Mouse (Mus musculus): Measurements from ENCODE around the gene Lgals4. TPM values are rescaled to one million over a fixed set of nuclear protein-coding genes. Genes with fewer than 3 reads are reported as not detected.
A peak's percentile ranks its signal among the peaks of the same experiment; 100 is the strongest.

Gene Lgals4
- total RNA-seq, 1 experiment from 2014 or later: 1.2 TPM

DNA sequence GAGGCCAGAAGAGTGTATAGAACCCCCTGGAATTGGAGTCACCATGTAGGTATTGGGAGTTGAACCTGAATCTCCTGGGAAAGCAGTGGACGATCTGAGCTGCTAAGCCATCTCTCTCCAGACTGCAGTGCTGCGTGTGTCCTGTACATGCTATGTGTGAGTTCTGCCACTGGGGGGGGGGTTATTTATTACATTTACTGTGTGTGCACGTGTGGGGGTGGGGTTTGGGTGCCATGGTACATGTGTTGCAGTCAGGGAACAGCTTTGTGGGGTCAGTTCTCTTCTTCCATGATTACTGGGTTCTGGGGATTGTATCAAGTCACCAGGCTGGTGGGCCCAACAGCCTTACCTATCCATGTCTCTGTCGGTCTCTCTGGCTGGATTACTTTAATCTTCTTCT is 26.8 kb upstream of the Lgals4 start:
- no peak for ATAC-seq (replicated peaks; ENCODE audit: insufficient number of reproducible peaks, low FRiP score, low TSS enrichment, poor library complexity, severe bottlenecking)

DNA sequence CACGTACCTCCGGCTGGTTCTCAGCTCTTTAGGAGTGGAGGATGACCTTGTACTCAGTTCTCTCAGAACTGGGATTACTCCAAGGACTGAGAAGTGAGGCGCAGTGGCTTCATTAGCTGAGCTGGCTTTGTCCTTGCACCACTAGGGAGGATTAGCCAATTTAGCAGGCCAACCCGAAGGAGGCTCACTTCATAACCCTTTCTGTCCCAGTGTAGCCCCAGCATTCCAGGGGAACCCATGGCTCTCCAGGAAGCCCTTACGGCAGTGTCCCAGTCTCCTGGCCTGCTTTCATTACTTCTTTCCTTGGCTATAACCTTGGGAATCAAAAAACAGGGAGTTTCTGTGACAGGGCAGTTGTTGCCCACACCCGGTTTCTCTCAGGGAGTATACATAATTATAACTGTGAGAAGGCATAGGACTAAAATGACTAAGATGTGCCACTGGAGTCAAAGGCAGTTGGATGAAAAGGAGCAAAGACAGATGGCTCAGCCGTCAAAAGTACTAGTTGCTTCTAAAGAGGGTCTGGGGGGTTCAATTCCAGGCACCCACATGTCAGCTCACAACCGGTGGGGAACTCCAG is 25.9 kb upstream of the Lgals4 start:
- no peak for ATAC-seq (replicated peaks; ENCODE audit: insufficient number of reproducible peaks, low FRiP score, low TSS enrichment, poor library complexity, severe bottlenecking)

- peak; percentile 18 for ATAC-seq (replicated peaks; ENCODE audit: insufficient number of reproducible peaks, low FRiP score, low TSS enrichment, poor library complexity, severe bottlenecking)
Observed at GRCm38 (mm10) chr7:28808221-28808941, 25.3 kb upstream of the Lgals4 start, which contains the start of gene Hnrnpl. Hnrnpl (plus strand) TSS chr7:28808541.

- ATAC-seq (replicated peaks; ENCODE audit: insufficient number of reproducible peaks, low FRiP score, low TSS enrichment, poor library complexity, severe bottlenecking): peak; percentile 52
Observed at GRCm38 (mm10) chr7:28808957-28809393, 24.7 kb upstream of the Lgals4 start.

DNA sequence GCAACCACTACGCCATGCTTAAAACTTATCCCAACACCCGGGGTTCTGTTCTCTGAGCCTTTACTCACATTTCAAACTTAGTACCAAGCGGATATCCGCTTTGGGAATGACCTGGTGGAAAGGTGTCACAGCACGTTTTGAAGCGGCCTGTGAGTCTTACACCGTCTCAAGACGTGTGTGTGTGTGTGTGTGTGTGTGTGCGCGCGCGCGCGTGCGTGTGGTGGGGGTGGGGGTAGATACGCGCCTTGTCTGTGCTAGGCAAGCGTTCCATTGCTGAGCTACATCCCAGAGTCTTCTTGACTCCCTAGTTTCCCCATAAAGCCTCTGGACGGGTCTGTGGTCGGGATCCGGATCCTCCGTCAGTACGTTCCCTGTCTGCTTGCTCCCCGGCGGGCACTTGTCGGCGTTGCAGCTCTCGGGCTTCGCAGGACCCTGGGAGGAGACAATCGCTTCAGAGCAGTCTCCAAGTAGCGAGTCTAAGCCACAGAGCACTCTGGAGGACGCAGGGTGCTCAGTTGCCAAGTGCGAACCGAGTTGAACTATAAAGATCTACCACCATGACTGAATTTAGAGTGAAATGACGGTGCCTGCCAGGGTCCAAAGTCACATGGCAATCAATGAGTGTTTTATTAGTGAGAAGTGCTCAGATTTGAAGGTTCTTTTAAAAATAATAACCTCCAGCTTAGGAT is 24.1 kb upstream of the Lgals4 start:
- no peak for ATAC-seq (replicated peaks; ENCODE audit: insufficient number of reproducible peaks, low FRiP score, low TSS enrichment, poor library complexity, severe bottlenecking)

GRCm38 (mm10) chr7:28810107-28811066 is 23.3 kb upstream of the Lgals4 start:
- peak; percentile 75 for ATAC-seq (replicated peaks; ENCODE audit: insufficient number of reproducible peaks, low FRiP score, low TSS enrichment, poor library complexity, severe bottlenecking)

GRCm38 (mm10) chr7:28811228-28811627 is 22.4 kb upstream of the Lgals4 start:
- no peak for ATAC-seq (replicated peaks; ENCODE audit: insufficient number of reproducible peaks, low FRiP score, low TSS enrichment, poor library complexity, severe bottlenecking)

DNA sequence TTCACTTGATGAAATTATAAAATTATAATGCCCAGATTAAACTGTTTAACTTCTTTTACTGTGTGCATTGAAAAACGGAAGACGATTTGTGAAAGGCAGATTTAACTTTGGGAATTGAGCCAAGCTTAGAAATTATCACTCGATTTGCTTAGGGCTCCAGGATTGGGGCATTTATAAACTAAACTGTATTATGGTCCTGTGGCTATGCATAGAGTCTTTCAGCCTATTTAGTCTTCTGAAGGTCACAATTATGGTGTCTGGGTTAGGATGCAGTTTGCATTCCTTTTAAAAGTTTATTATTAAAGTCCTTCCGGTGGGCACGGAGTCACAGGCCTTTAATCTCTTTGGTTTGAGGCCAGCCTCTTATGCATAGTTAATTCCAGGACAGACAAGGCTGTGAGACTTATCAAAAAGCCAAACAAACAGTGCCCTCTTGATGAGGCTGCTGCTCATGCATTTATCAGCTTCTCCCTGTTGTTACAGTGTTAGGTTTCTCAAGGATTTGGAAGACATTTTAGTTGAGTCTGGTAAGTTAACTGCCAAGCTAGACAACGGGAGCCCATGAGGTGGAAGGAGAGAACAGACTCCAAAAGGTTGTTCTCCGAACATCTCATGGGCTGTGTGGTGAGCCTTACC is 21.9 kb upstream of the Lgals4 start:
- no peak for ATAC-seq (replicated peaks; ENCODE audit: insufficient number of reproducible peaks, low FRiP score, low TSS enrichment, poor library complexity, severe bottlenecking)

DNA sequence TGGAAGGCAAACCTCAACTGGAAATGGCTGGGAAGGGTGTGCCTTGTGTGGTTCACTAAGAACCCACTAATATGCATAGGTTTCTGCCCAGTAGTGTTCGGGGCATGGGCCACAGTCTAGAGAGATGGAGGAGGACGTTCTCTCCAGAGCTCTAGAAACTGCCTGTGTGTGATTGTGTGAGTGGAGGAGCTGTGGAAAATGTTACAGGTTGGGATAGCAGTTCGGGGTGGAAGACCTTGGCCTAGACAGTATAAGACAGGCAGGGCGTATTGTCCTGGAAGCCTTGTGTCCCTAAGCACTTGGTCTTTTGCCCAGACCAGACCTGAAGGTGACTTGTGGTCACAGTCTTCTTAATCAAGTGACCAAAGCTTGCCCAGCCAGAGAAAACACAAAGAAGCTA is 21.2 kb upstream of the Lgals4 start:
- ATAC-seq (replicated peaks; ENCODE audit: insufficient number of reproducible peaks, low FRiP score, low TSS enrichment, poor library complexity, severe bottlenecking): no peak

DNA sequence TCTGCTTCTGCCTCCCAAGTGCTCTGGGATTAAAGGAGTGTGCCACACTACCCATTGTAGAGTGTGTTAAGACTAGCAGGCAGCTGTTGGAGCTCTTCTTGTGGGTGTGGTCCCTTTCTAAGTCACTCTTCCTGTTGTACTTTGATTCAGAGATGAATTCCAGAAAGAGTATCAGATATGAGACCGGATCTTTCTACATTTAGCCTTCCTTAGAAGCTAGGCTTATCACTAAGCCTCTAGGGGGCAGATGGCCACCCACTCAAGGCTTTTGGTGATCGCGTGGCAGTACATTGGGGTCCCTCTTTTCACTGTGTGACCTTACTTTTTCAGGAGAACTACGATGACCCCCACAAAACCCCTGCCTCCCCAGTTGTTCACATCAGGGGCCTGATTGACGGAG is 20.7 kb upstream of the Lgals4 start:
- no peak for ATAC-seq (replicated peaks; ENCODE audit: insufficient number of reproducible peaks, low FRiP score, low TSS enrichment, poor library complexity, severe bottlenecking)

- no peak for ATAC-seq (replicated peaks; ENCODE audit: insufficient number of reproducible peaks, low FRiP score, low TSS enrichment, poor library complexity, severe bottlenecking)
Observed at GRCm38 (mm10) chr7:28814306-28815034, 19.2 kb upstream of the Lgals4 start.

GRCm38 (mm10) chr7:28815230-28815629 is 18.4 kb upstream of the Lgals4 start:
- ATAC-seq (replicated peaks; ENCODE audit: insufficient number of reproducible peaks, low FRiP score, low TSS enrichment, poor library complexity, severe bottlenecking): no peak

DNA sequence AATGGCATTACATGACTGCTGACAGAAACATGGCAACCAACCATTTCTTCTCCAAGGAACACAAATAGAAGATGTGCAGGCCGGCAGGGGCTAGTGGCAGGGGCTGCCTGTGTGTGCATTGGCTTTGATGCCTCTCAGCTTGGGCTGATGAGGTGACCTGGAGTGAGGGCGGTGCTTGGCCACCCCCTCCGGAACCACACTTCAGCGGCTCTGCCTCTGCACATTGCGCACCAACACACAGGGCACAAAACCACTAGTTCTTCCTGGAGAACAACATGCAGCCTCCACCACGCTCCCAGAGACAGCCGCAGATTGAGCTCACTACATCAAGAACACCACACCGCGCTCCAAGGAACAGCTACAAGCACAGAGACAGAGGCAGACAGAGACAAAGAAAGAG is 17.5 kb upstream of the Lgals4 start:
- ATAC-seq (replicated peaks; ENCODE audit: insufficient number of reproducible peaks, low FRiP score, low TSS enrichment, poor library complexity, severe bottlenecking): 0 out of 2 replicates have a peak, but pooled peaks have one; percentile 4

GRCm38 (mm10) chr7:28816920-28817319 is 16.7 kb upstream of the Lgals4 start:
- ATAC-seq (replicated peaks; ENCODE audit: insufficient number of reproducible peaks, low FRiP score, low TSS enrichment, poor library complexity, severe bottlenecking): no peak

DNA sequence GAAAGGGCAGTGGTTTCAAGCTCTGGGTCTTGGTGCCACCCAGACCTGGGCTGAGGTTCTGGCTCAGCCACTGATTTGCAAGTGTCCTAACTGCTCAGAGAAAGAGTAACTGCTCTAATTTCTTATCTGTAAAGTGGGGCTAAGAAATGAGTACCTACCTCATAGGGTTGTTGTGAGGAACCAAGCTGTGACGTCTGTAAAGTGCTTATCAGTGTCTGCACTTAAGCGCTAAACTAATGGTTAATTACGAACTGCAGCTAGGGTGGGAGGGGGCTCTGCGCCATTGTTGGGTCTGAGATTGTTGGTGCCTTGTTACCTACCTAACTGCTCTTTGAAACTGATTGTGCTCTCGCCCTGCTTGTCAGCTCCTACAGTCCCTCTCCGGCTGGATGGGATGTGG is 16.1 kb upstream of the Lgals4 start:
- no peak for ATAC-seq (replicated peaks; ENCODE audit: insufficient number of reproducible peaks, low FRiP score, low TSS enrichment, poor library complexity, severe bottlenecking)

GRCm38 (mm10) chr7:28817957-28818356 is 15.7 kb upstream of the Lgals4 start:
- no peak for ATAC-seq (replicated peaks; ENCODE audit: insufficient number of reproducible peaks, low FRiP score, low TSS enrichment, poor library complexity, severe bottlenecking)

DNA sequence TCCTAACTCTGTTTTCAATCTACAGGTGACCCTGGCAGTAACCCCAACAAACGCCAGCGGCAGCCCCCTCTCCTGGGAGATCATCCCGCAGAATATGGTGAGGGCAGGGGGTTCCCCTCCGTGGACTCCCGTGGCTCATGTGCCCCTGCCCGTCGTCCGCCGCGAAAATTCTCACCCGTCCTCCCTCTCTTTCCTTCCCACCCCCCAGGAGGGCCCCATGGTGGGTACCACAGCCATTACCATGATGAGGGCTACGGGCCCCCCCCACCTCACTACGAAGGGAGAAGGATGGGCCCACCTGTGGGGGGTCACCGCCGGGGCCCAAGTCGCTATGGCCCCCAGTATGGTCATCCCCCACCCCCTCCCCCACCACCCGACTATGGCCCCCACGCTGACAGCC is 15.2 kb upstream of the Lgals4 start:
- no peak for ATAC-seq (replicated peaks; ENCODE audit: insufficient number of reproducible peaks, low FRiP score, low TSS enrichment, poor library complexity, severe bottlenecking)

All from monocyte, adult 5-6 weeks (primary cell).